Mouse (Mus musculus) natural killer cell, adult 2 months (primary cell): ENCODE results near the gene Triobp.

Experiments
- DNase-seq, 2 experiments: peaks; one replicate each; pipeline ENCODE4 v3.0.0; 2022; ENCODE audit warnings: low spot score in 2 of 2

The Triobp gene

GRCm38 (mm10) chr15:78947657-78948056 is at the start of gene Triobp:
Gene Triobp, plus strand, starts transcription at chr15:78947724.
- DNase-seq = peak; percentile 54 to 65

DNA sequence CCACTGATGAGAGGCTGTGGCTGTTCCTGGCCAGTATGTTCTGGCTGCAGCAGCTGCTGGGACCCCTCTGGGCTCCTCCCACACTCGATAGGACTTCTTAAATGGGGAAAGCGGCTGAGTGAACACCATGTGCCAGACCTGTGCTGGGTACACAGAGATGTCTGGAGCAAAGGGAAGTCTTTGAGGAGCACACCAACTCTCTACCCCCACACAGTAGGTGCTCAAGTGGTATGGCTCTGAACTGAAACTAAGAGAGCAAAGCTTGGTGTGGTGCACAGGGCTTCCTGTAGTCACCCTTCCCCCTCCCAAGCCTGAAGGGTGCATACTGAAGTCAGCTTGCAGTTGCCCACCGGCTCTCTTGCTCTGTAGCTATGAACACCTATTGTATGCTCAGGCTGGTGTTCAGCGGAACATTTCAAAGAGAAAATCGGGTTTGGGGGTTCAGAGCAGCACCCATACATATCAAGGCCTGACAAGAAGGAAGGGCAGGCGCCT is 49.0 kb upstream of the Triobp start:
- DNase-seq = peak; percentile 38 to 43

DNA sequence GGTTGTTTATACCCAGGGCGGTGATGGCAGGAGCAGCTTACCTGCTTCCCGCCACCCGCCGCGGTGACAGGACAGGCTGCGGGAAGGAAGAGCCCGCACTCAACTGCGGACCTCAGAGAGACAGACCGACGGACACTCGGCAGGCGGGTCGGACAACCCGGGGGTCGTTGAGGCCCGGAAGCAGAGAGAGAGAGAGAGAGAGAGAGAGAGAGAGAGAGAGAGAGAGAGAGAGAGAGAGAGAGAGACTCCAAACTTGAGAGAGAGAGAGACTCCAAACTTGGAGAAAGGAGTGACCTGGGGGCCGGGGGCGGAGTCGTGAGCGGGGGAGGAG is 48.1 kb upstream of the Triobp start, which contains the start of gene Gm49510:
Gm49510 (plus strand) TSS at position 259 of the 331 bp plus-strand sequence.
- no peak for DNase-seq

DNA sequence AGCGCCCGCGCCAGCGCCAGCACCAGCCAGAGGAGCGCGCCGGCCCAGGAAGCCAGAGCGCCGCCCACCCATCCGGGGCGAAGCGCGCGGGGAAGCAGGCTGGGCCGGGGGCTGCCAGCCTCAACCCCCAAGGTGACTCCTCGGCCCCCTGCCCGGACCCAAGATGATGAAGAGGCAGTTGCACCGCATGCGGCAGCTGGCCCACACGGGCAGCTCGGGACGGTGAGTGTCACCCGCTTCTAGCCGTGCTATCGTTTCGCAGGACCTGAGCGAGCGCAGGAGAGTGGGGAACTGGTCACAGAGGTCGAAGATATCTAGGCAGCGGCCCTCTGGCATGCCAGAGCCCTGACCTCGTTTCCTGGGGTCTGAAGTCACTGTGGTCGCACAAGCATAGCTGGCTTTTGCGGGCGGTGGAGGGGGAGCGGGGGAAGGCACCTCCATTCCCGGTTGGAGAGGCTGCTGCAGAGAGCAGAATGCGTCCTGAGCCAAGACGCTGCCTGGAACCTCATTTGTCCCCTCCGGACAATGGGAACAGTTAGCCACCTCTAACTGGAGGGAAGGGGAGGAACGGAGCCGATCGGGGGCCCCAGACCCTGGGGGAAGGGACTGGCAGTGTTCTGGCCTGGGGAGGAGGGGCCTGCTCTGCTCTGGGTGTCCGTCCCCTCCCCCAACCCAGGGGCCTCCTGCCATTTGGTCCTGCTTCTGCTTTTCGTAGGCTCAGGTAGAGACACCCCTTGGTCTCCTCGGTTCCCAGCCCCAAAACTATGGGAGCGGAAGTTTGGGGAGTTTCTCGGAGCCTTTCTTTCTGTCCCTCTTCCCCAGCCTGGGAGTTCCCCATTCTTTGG is 47.6 kb upstream of the Triobp start, which contains the start of gene Sh3bp1:
Sh3bp1 (plus strand) TSS at position 29 of the 845 bp plus-strand sequence.
- DNase-seq = no peak

DNA sequence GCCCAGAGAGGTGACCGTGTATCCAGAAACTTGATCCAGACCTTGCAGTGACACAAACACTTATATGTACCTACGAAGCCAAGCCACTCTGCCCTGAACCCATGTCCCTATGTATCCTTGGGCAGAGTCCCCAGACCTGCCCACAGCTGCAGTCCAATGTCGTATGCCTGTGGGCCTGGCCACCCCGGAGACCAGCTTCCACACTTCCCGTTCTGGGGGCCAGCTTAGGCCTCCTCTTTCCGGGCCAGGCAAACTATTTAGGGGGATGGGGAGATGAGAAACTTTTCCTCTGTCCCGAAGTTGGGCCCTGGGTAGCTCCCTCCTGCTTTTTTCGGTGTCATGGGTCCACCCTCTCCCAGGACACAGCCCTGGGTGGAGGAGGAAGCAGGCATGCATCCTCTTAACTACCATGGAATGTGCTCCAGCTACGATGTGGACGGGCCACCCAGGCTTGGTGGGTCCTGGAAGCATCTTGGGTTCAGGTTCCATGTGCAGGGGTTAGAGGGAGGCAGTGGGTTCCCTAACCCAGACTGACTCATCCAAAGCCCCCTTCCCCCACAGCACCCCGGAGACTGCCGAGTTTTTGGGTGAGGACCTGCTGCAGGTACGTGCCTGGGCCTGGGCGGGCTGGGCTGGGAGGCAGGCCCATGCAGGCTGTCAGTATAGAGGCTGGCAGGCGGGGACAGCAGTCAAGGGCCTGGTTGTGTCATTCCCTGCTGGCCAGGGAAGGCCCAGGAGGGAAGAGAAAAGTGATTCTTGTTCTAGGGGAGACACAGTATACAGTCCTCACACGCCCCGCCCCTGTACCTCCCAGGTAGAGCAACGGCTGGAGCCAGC is 46.7 kb upstream of the Triobp start:
- DNase-seq = no peak

DNA sequence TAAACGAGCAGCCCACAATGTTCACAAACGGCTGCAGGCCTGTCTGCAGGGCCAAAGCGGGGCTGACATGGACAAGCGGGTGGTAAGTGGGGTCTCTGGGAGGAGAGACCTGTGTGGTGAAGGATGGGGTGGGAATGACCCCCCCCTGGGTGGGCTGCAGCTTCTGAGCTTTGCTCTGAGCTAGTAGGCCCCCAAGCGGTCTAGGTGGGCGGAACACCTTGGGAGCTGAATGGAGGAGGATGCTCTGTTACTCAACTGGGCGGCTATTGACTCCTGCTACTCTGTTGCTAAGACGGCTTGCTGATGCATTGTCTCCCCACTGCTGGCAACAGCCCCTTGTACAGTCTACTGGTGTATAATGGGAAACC is 46.1 kb upstream of the Triobp start:
- DNase-seq = no peak

- DNase-seq = peak; percentile 75 to 81
Measured at GRCm38 (mm10) chr15:78903243-78903642, 44.3 kb upstream of the Triobp start.

- no peak for DNase-seq
Measured at GRCm38 (mm10) chr15:78908399-78908798, 39.1 kb upstream of the Triobp start.

GRCm38 (mm10) chr15:78908982-78909381 is 38.5 kb upstream of the Triobp start:
- DNase-seq = no peak

- DNase-seq = no peak
Measured at GRCm38 (mm10) chr15:78912040-78912439, 35.5 kb upstream of the Triobp start.

GRCm38 (mm10) chr15:78913632-78914090 is 33.9 kb upstream of the Triobp start, which contains the start of gene Pdxp:
Gene Pdxp, plus strand, starts transcription at chr15:78913919.
- DNase-seq = peak; percentile 91 to 95

- no peak for DNase-seq
Measured at GRCm38 (mm10) chr15:78914091-78914822, 33.3 kb upstream of the Triobp start.

- DNase-seq = no peak
Measured at GRCm38 (mm10) chr15:78914823-78915659, 32.5 kb upstream of the Triobp start.

DNA sequence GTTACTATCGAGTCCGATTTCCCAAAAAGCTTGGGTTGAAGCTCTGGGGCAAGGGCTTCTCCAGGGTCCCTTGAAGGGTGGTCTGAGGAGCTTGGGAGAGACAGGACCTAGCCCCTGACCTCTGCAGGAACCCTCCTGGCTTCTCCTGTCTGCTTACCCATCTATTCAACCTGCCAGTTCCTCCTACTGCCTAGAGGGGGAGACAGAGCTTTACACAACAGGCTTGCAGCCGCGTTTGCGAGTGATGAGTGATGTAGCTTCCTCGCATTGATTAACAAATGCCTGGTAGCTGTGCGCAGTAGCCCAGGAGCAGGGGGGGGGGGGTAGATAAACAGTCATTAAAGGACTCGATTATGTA is 31.9 kb upstream of the Triobp start:
- DNase-seq = peak; percentile 70 to 76

DNA sequence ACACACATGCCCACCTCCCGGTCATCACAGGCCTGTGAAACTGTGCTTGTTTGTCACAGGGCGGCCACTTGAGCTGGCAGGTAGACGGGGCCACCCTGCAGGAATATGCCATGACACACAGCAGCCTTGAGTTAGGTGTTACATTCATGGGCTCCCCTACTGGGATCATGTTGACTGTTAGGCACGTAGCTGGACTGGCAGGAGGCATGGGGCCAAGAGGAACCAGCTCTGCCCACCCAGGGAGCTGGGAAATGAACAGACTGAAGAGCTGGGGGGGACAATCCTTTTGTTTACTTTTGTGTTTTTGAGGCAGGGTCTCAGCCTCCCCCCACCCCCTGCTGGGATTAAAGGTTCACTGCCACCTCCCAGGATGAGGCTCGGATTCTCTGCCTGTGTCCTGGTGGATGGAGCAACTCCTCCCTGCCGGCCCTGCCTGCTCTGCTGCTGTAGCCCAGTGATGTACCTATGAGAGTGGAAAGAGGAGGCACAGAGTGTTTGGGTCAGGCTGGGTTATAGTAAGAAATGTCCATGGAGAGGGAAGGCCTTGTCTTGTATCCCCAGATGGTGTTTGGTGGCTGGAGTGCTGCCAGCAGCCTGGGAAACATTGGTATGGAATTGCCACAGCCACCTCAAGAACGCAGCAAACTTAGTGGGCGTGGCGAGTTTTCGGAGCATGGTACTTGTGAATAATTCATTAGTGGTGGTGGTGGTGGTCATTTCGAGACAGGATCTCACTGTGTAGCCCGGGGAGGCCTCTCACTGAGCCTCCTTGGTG is 31.3 kb upstream of the Triobp start:
- DNase-seq = no peak

- DNase-seq = no peak
Measured at GRCm38 (mm10) chr15:78918126-78918525, 29.4 kb upstream of the Triobp start.

- DNase-seq = no peak
Measured at GRCm38 (mm10) chr15:78919914-78920313, 27.6 kb upstream of the Triobp start.

DNA sequence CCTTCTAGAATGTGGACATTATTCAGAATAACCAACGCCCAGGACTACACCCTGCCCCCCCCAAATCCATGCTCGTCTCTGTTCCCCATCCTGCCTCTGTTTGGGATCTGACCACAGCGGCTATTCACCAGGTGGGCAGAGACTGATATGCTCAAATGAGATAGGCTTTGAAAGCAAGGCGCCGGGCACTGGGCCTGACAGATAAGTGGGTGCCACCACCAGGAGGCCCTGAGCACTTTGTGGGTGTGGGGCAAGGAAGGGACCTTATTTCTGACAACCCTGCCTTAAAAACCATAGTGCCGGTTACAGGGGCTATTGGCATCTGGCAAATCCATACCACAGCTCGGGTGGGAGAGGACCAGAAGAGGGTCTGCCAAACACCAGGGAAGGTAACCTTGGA is 24.8 kb upstream of the Triobp start:
- no peak for DNase-seq

DNA sequence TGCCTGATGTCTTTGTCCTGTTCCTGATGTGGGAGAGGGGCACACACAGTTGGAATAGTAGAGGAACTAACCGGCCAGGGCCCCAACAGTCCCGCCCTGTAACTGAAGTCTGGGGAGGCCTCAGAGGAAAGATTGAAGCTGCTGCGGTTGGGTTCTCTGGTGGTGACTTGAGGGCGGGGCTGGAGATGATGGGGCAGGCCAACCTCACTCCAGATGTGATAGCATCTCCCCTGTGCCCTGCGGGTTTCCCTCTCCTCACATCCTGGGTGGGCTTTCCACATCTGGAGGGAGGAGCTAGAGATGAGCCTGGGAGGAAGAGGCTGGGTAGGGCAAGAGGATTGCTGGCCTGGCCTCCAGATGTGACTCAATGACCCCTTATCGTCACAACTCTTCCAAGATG is 23.9 kb upstream of the Triobp start:
- DNase-seq = peak; percentile 66 to 77

DNA sequence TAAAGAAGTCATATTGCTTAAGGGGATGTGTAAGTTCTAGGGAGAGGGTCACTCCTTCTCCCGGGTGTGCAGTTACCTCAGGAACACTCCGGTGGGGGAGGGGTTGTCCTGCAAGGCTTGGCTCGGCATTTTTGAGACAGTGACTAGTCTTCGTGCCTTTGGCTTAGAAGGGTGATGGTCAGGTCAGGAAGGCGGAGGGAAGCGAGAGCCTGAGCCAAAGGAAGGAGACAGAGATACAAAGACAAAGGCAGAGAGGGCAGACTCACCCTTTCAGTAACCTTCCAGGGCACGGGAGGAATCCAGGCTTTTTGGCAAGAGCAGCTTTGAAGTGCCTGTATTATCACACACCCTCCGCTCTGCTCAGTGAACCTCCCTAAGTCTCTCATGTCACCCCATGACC is 22.4 kb upstream of the Triobp start:
- no peak for DNase-seq
